Mouse (Mus musculus) liver, postnatal 0 days (tissue): ENCODE results near the gene Ccdc62. TPM values are rescaled to one million over a fixed set of nuclear protein-coding genes. Genes with fewer than 3 reads are reported as not detected.

ENCODE experiments used
- ATAC-seq: fragments of 200-750 bp; cut with Nextera tagmentation; 2 replicates; pipeline ENCODE4 v1.8.0; 2017; ENCODE audit warnings: mild to moderate bottlenecking, moderate library complexity
- DNase-seq: peaks from one replicate; pipeline ENCODE4 v3.0.0-alpha.2; 2016
- H3K27ac ChIP-seq: fragments of 300-500 bp; sonication (generic); 2 replicates; pipeline ENCODE4 v1.5.1; 2014; ENCODE audit warnings: antibody characterized with exemption, moderate library complexity, mild to moderate bottlenecking, low read depth
- H3K27me3 ChIP-seq: fragments of 300-500 bp; sonication (generic); 2 replicates; pipeline ENCODE4 v1.6.1; 2014; ENCODE audit warnings: low read length, control low read depth, mixed read lengths; ENCODE audit not compliant: insufficient read depth
- H3K36me3 ChIP-seq: fragments of 300-500 bp; sonication (generic); replicated peaks from 2 replicates; pipeline ENCODE4 v1.6.1; 2014; ENCODE audit warnings: mild to moderate bottlenecking, control low read depth, low read length, moderate library complexity, mixed read lengths; ENCODE audit not compliant: insufficient read depth
- H3K4me1 ChIP-seq: fragments of 300-500 bp; sonication (generic); 2 replicates; pipeline ENCODE4 v1.6.1; 2014; ENCODE audit warnings: antibody characterized with exemption, mild to moderate bottlenecking, control low read depth; ENCODE audit not compliant: insufficient read depth
- H3K4me2 ChIP-seq: fragments of 300-500 bp; sonication (generic); 2 replicates; pipeline ENCODE4 v1.6.1; 2014; ENCODE audit warnings: low read depth, mild to moderate bottlenecking, low read length, moderate library complexity, mixed read lengths
- H3K4me3 ChIP-seq: fragments of 300-500 bp; sonication (generic); 2 replicates; pipeline ENCODE4 v1.5.1; 2014; ENCODE audit warnings: low read depth, low read length
- H3K9ac ChIP-seq: fragments of 300-500 bp; sonication (generic); replicated peaks from 2 replicates; pipeline ENCODE4 v1.6.1; 2014; ENCODE audit warnings: mild to moderate bottlenecking, moderate library complexity
- H3K9me3 ChIP-seq: fragments of 300-500 bp; sonication (generic); 2 replicates; pipeline ENCODE4 v1.6.1; 2016; ENCODE audit warnings: mild to moderate bottlenecking, control low read depth, low read length, mixed read lengths
- CTCF ChIP-seq: sonication (generic); IDR thresholded peaks from 2 replicates; pipeline ENCODE4 v1.5.1; 2016; ENCODE audit warnings: antibody characterized with exemption, low read depth
- EP300 ChIP-seq: IDR thresholded peaks from 2 replicates; pipeline ENCODE4 v1.6.1; 2016; ENCODE audit warnings: antibody characterized with exemption, low read depth, mild to moderate bottlenecking
- WGBS: fragments of 180-500 bp; shearing (Covaris S2); extraction: QIAGEN DNeasy Blood & Tissue Kit; methylation state at CpG from one replicate; pipeline ENCODE4 v1.1.7; 2014; ENCODE audit not compliant: insufficient replicate concordance; 5-methylcytosine and 5-hydroxymethylcytosine counted together
- polyA plus RNA-seq: library from polyadenylated mRNA; unstranded; fragments of >200 nt; fragmentation: Nextera tagmentation; extraction: Ambion mirVana; gene quantifications from 2 replicates; pipeline ENCODE4 v1.2.1, GENCODE M21; 2015

The Ccdc62 gene
- polyA plus RNA-seq, 1 experiment from 2014 or later: 3.1 TPM

GRCm38 (mm10) chr5:123932927-123933326, 2.4 kb downstream of the Ccdc62 start:
- Histone ChIP-seq H3K9me3 (no peaks in the 10 kb centered on the region), H3K4me2 (no peak overlapping the region), H3K27me3 (no peaks in the 10 kb centered on the region), H3K4me3 (no peak overlapping the region), H3K9ac (no peak overlapping the region), H3K27ac (no peak overlapping the region), H3K36me3 (peaks cover 9% of the 10 kb centered on the region), H3K4me1 (peaks cover 8% of the 10 kb centered on the region; the same call in 1 of the 2 replicates)
- TF ChIP-seq CTCF: peak; percentile 45
- TF ChIP-seq EP300: no peak
- ATAC-seq: no peak
- DNase-seq: no peak

- DNase-seq (no peak), ATAC-seq (no peak)
- H3K36me3 ChIP-seq: 0 out of 2 replicates have a peak, but pooled peaks cover 7% of the 10 kb centered on the region
- peak overlapping the region; percentile 13; the same call in 1 of the 2 replicates for H3K27ac ChIP-seq
- peak overlapping the region; percentile 17; the same call in 1 of the 2 replicates for H3K4me3 ChIP-seq
- H3K4me1 ChIP-seq: peaks cover 8% of the 10 kb centered on the region; the same call in 1 of the 2 replicates
- H3K9ac ChIP-seq: no peak overlapping the region
- H3K9me3 ChIP-seq: no peaks in the 10 kb centered on the region
- TF ChIP-seq EP300 (no peak), CTCF (no peak)
- no peaks in the 10 kb centered on the region for H3K27me3 ChIP-seq
- H3K4me2 ChIP-seq: peak overlapping the region; percentile 36
- WGBS: 71% methylated on average over 12 of the region's 12 CpGs
Measured at GRCm38 (mm10) chr5:123933556-123933955, 3.1 kb downstream of the Ccdc62 start.

GRCm38 (mm10) chr5:123933957-123934591, 3.6 kb downstream of the Ccdc62 start:
- Histone ChIP-seq H3K27me3 (no peaks in the 10 kb centered on the region), H3K4me3 (peak overlapping the region; percentile 17; the same call in 1 of the 2 replicates), H3K27ac (peak overlapping the region; percentile 13; the same call in 1 of the 2 replicates), H3K36me3 (0 out of 2 replicates have a peak, but pooled peaks cover 4% of the 10 kb centered on the region), H3K4me1 (peaks cover 8% of the 10 kb centered on the region; the same call in 1 of the 2 replicates), H3K4me2 (peak overlapping the region; percentile 36), H3K9me3 (no peaks in the 10 kb centered on the region), H3K9ac (no peak overlapping the region; the same call in 1 of the 2 replicates)
- TF ChIP-seq EP300 (no peak), CTCF (peak; percentile 70)
- WGBS: 32% methylated on average over 18 of the region's 18 CpGs
- ATAC-seq: no peak
- DNase-seq: peak; percentile 42

- Histone ChIP-seq H3K4me3 (no peak overlapping the region), H3K4me2 (no peak overlapping the region)
- 83% methylated on average over 5 of the region's 5 CpGs for WGBS
Measured at GRCm38 (mm10) chr5:123935931-123936330, 5.5 kb downstream of the Ccdc62 start.

GRCm38 (mm10) chr5:123938479-123938878, 8.0 kb downstream of the Ccdc62 start:
- no peak for DNase-seq
- no peaks in the 10 kb centered on the region for H3K9me3 ChIP-seq
- no peak for ATAC-seq
- H3K27me3 ChIP-seq: no peaks in the 10 kb centered on the region
- WGBS: 49% methylated on average over 5 of the region's 5 CpGs
- H3K9ac ChIP-seq: no peak overlapping the region
- H3K27ac ChIP-seq: no peak overlapping the region
- H3K4me1 ChIP-seq: no peaks in the 10 kb centered on the region
- H3K4me2 ChIP-seq: no peak overlapping the region
- TF ChIP-seq CTCF (no peak), EP300 (no peak)
- no peak overlapping the region for H3K4me3 ChIP-seq
- H3K36me3 ChIP-seq: no peaks in the 10 kb centered on the region

More at GRCm38 (mm10) chr5:123935931-123936330, 5.5 kb downstream of the Ccdc62 start:
- H3K36me3 ChIP-seq: no peaks in the 10 kb centered on the region
- no peaks in the 10 kb centered on the region for H3K9me3 ChIP-seq
- no peak for DNase-seq
- no peak for TF ChIP-seq CTCF
- TF ChIP-seq EP300: no peak
- no peak overlapping the region for H3K9ac ChIP-seq
- no peaks in the 10 kb centered on the region for H3K27me3 ChIP-seq
- no peak overlapping the region for H3K27ac ChIP-seq
- H3K4me1 ChIP-seq: peaks cover 4% of the 10 kb centered on the region; the same call in 1 of the 2 replicates
- no peak for ATAC-seq

- no peak for TF ChIP-seq CTCF
- TF ChIP-seq EP300: no peak
- Histone ChIP-seq H3K27ac (no peak overlapping the region), H3K4me3 (no peak overlapping the region), H3K27me3 (no peaks in the 10 kb centered on the region), H3K9ac (no peak overlapping the region), H3K4me1 (no peaks in the 10 kb centered on the region), H3K4me2 (no peak overlapping the region), H3K36me3 (no peaks in the 10 kb centered on the region), H3K9me3 (no peaks in the 10 kb centered on the region)
- WGBS: 70% methylated on average over 4 of the region's 4 CpGs
- DNase-seq (no peak), ATAC-seq (no peak)
Measured at GRCm38 (mm10) chr5:123946546-123946945, 16.1 kb downstream of the Ccdc62 start.
